ENCODE assay signal across 18 mouse cellular contexts in the genomic region with DNA sequence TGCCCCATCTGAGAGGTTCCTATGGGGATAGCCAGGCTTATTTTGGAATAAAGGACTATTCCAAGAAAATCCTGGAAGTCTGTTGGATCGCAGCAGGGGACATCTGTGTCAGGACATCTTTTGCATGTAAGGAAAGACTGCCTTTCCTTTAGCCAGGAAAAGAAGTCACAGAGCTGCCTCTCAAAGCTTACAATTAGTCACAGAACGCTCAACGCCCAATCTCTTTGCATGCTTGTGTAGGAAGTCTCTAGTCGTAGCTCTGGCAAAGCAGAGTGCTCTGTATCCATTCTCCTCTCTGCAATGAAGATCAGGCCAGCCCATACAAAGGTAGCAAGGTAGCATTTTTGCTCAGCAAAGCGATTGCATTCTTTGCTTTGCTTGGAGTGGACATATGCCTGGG.
DNase-seq lines count a peak whose midpoint lies in the region; ATAC-seq and TF ChIP-seq lines count a peak whose summit lies in the region.
"Had no signal": no experiment of that assay in that cellular context is flagged by ENCODE, and none has a peak within 500 bp of the region (broad histone marks: within the 10 kb centered on the region; RNA-seq: fewer than 3 reads in every experiment).

No protein-coding gene starts in this region.

- no peaks in the 10 kb centered on the region for H3K9me3 ChIP-seq in forebrain, postnatal 0 days (ENCODE audit: low read length)
- no peaks in the 10 kb centered on the region for H3K9me3 ChIP-seq in forebrain, embryonic 14.5 days (replicated peaks; ENCODE audit: control insufficient read depth, low read length)
- H3K9me3 ChIP-seq: embryonic facial prominence, embryonic 10.5 days; embryonic facial prominence, embryonic 12.5 days; forebrain, embryonic 10.5 days; forebrain, embryonic 12.5 days; forebrain, embryonic 15.5 days had no signal

- H3K27ac ChIP-seq in forebrain, postnatal 0 days (ENCODE audit: low read depth, low read length), result no peak overlapping the region
- H3K27ac ChIP-seq in forebrain, embryonic 14.5 days (ENCODE audit: low read depth, low read length), result no peak overlapping the region
- peak overlapping the region; percentile 55 for H3K27ac ChIP-seq in embryonic fibroblast, embryonic 13.5 days (ENCODE audit: insufficient read depth, low read length)
- H3K27ac ChIP-seq: embryonic facial prominence, embryonic 10.5 days; embryonic facial prominence, embryonic 12.5 days; forebrain, embryonic 10.5 days; forebrain, embryonic 12.5 days; forebrain, embryonic 15.5 days; gastrocnemius, adult 2 months had no signal

- TF ChIP-seq CTCF in forebrain, postnatal 0 days (IDR thresholded peaks at IDR 0.05; ENCODE audit: low read depth), result no peak
- no peak for TF ChIP-seq CTCF in embryonic fibroblast, embryonic 13.5 days (IDR thresholded peaks at IDR 0.05; ENCODE audit: borderline replicate concordance, insufficient read depth, low read length)

- no peaks in the 10 kb centered on the region for H3K27me3 ChIP-seq in forebrain, postnatal 0 days (ENCODE audit: insufficient read depth, low read length)
- no peaks in the 10 kb centered on the region for H3K27me3 ChIP-seq in forebrain, embryonic 14.5 days (replicated peaks; ENCODE audit: control insufficient read depth, insufficient read depth, low read length)
- H3K27me3 ChIP-seq: embryonic facial prominence, embryonic 12.5 days; forebrain, embryonic 12.5 days; forebrain, embryonic 15.5 days had no signal

- no peaks in the 10 kb centered on the region for H3K36me3 ChIP-seq in forebrain, postnatal 0 days (ENCODE audit: insufficient read depth)
- H3K36me3 ChIP-seq in forebrain, embryonic 14.5 days (ENCODE audit: control insufficient read depth, insufficient read depth, low read length), result no peaks in the 10 kb centered on the region
- H3K36me3 ChIP-seq: embryonic facial prominence, embryonic 10.5 days; embryonic facial prominence, embryonic 12.5 days; forebrain, embryonic 10.5 days; forebrain, embryonic 12.5 days; forebrain, embryonic 15.5 days had no signal

- 82% methylated on average over 5 of the region's 5 CpGs for WGBS in forebrain, postnatal 0 days
- WGBS in forebrain, embryonic 14.5 days, result 89% methylated on average over 5 of the region's 5 CpGs

- no peaks in the 10 kb centered on the region for H3K4me1 ChIP-seq in forebrain, postnatal 0 days (ENCODE audit: insufficient read depth)
- H3K4me1 ChIP-seq in forebrain, embryonic 14.5 days (ENCODE audit: control insufficient read depth, insufficient read depth, low read length), result 0 out of 2 replicates have a peak, but pooled peaks cover 3% of the 10 kb centered on the region
- no peaks in the 10 kb centered on the region for H3K4me1 ChIP-seq in embryonic fibroblast, embryonic 13.5 days (ENCODE audit: control insufficient read depth, insufficient read depth, low read length)

- TF ChIP-seq POLR2A in embryonic fibroblast, embryonic 13.5 days (IDR thresholded peaks at IDR 0.05; ENCODE audit: low read depth, low read length), result no peak

- no peak overlapping the region for H3K9ac ChIP-seq in forebrain, postnatal 0 days
- H3K9ac ChIP-seq in forebrain, embryonic 14.5 days (ENCODE audit: low read length), result no peak overlapping the region
- H3K9ac ChIP-seq: embryonic facial prominence, embryonic 12.5 days; forebrain, embryonic 12.5 days; forebrain, embryonic 15.5 days had no signal

- H3K4me3 ChIP-seq in forebrain, postnatal 0 days (ENCODE audit: low read depth, low read length), result no peak overlapping the region
- H3K4me3 ChIP-seq in forebrain, embryonic 14.5 days (ENCODE audit: low read depth, low read length), result no peak overlapping the region
- H3K4me3 ChIP-seq in embryonic fibroblast, embryonic 13.5 days (ENCODE audit: insufficient read depth, low read length), result no peak overlapping the region
- H3K4me3 ChIP-seq: embryonic facial prominence, embryonic 10.5 days; embryonic facial prominence, embryonic 12.5 days; erythroblast, embryonic 14.5 days; forebrain, embryonic 10.5 days; forebrain, embryonic 12.5 days; forebrain, embryonic 15.5 days; gastrocnemius, adult 2 months had no signal

- ATAC-seq in forebrain, postnatal 0 days, result peak; percentile 23; the same call in 1 of the 2 replicates
- ATAC-seq in forebrain, embryonic 14.5 days, result no peak
- ATAC-seq: forebrain, embryonic 15.5 days had no signal

- H3K4me2 ChIP-seq in forebrain, postnatal 0 days (ENCODE audit: low read depth), result no peak overlapping the region
- H3K4me2 ChIP-seq in forebrain, embryonic 14.5 days (ENCODE audit: low read length), result no peak overlapping the region
- H3K4me2 ChIP-seq: embryonic facial prominence, embryonic 12.5 days; forebrain, embryonic 12.5 days; forebrain, embryonic 15.5 days had no signal

- DNase-seq in cerebellum, adult 18-20 months, result peak; percentile 1 to 6
- DNase-seq in cerebellum, adult 9-11 months, result no peak
- no peak for DNase-seq in forebrain, postnatal 0 days
- no peak for DNase-seq in forebrain, embryonic 14.5 days (ENCODE audit: low spot score)
- DNase-seq in brain, adult 2 months (ENCODE audit: low read depth, low spot score), result peak; percentile 61
- DNase-seq in kidney, adult 8-10 months, result no peak
- DNase-seq: adrenal gland, adult 2 months; adrenal gland, postnatal 10 days; adrenal gland, postnatal 25 days; cerebellum, adult 11 months; gastrocnemius, adult 2 months had no signal

Comparison
In these comparisons a context has a peak if more than half of its experiments do, and no peak if none do; other contexts are left out.
1. DNase-seq: peak in cerebellum, adult 18-20 months (2 of 2) and brain, adult 2 months (single experiment); none in cerebellum, adult 9-11 months (single experiment), forebrain, postnatal 0 days (single experiment), forebrain, embryonic 14.5 days (single experiment) and kidney, adult 8-10 months (0 of 2).